Mouse (Mus musculus) ES-CJ7 (cell line): ENCODE measurements around the gene Agk.
A peak's percentile ranks its signal among the peaks of the same experiment; 100 is the strongest.

Source experiments
- DNase-seq: peaks from one replicate; pipeline ENCODE4 v3.0.0; 2011; ENCODE audit warnings: low read depth, low spot score

The Agk gene

GRCm38 (mm10) chr6:40324897-40325841, at the start of gene Agk:
Agk (plus strand) TSS chr6:40325172.
- DNase-seq: peak; percentile 90

GRCm38 (mm10) chr6:40300707-40301106, 24.3 kb upstream of the Agk start:
- no peak for DNase-seq

GRCm38 (mm10) chr6:40303379-40303778, 21.6 kb upstream of the Agk start:
- peak; percentile 61 for DNase-seq

GRCm38 (mm10) chr6:40304972-40305371, 20.0 kb upstream of the Agk start:
- DNase-seq: no peak

DNA sequence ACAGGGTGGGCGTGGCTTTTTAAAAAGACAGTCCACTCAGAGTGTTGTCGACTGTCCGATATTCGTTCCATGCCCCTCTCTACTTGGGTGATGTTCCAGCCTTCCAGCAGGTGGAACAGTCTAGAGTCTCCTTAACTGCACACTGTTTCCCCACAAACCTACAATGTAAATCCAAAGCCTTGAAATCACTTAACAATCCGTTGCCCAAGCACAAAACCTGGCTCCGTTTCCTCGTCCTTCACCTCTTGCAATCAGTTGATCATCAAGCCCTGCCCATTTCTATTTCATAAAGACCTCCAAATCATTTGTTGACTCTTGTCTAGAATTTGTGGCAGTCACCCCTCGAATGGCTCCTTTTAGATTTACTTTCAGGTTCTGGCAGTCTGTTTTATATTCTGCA, 1.4 kb downstream of the Agk start:
- no peak for DNase-seq

DNA sequence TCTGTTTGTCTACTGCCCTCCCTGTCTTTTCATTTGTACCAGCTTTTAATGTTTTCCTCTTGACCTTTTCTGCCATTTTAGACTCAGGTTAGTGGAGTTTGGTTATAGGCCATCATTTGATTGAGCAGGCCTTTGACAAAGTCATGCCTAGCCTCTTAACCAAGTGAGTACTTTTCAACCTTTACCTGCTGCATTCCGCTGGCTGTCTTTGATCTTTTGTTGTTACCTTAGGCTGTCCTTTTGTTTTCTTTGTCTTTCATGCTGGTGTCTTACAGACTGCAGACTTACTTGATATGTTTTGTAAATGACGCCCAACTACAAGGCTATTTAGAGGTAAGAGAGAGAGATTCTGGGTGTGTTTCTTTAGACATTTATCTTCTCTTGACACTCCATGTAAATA, 8.5 kb downstream of the Agk start:
- DNase-seq: peak; percentile 91

DNA sequence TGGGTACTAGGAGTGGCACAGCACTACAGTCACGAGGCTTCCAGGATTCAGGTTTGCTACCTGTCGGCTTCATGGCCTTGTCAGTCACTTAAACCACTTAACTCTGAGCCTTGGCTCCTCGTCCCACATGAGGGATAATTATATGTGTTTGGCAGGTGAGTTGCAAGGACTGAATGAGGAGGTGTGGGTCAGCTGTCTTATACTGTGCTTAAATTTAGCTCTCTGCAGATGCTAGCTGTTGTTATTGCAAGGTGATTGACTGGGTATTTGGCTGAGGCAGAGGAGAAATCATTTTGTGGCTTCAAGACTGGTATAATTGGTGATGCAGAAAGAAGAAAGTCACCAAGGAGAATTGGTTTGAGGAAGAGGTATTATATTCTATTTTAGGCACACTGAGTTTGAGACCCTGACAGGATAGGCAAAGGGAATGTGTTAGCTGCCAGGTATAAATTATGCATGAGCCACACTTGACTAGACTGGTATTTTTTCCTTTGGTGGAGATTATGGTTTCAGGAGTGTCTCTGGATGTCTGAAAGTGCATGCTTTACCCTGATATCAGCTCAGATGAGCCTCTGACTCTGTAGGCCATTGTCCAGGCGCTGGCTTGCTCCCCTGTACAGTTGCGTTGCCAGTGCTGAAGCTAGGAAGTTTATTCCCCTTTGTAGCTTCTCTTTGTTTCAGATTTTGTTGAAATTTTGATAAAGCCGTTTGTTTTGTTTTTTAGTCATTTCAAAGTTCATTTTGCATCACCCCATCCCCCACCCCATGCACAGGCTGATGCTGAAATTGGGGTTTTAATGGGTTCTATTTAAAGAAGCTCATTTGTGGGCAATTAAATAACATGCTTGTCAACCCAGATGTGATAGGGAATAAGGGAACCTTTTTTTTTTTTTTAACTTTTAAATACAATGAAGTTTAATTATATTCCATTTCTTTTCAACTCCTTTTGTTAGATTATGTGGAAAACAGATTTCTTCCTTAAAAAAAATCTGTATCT, 12.1 kb downstream of the Agk start:
- no peak for DNase-seq

DNA sequence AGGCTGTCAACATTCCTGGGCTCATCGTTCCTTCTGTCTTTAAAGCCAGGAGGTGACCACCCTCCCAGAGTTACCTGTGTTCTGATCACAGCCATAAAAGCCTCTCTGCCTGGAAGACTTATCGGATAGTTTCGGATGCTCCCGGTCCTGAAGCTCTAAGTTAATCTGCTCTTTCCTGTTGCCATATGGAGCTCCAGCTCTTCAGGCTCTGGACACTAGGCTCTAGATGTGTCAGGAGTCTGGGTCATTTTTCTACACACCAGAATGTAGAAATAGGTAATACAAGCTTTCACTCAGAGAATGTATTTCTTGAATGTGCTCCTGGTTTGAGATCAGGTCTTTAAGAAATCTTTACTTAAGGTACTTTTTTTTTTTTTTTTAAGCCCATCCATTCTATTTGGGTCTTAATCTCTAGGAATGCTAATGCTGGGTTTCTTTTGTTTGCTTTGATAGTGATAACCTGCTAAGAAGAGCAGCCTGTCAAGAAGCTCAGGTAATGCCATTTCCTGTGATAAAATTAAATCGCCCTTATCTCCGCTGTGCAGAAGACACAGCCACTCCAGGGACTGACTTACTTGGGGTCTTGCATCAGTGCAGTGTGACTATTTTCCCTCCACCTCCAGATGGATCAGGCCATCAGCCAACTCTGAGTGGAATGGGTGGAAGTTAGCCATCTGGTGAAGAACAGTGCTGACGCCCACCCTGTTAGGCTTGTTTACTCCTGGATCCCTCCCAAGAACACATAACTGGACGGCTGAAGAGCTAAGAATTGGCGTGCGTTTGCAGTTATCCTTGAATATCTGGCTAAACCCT, 22.2 kb downstream of the Agk start:
- DNase-seq: no peak

- no peak for DNase-seq
Measured at GRCm38 (mm10) chr6:40347772-40348111, 22.8 kb downstream of the Agk start.

DNA sequence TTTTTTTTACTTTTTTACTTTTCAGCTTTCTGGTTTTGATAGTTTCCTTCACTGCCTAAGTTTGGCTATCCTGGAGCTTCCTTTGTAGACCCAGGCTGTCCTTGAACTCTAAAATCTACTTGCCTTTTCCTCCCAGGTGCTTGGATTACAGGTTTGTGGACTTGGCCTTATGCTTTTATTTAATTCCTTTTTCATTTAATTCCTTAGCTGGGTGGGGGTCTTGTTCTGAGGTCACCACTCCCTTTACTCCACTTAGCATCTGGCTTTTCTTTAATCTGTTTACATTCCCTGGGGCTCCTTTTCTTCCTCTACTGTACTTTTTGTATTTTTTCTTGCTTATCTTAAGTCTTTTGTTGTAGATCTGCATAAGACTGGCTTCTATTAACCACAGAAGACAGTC, 25.1 kb downstream of the Agk start:
- DNase-seq: peak; percentile 73

- DNase-seq: peak; percentile 68
Measured at GRCm38 (mm10) chr6:40350856-40351255, 25.9 kb downstream of the Agk start.

DNA sequence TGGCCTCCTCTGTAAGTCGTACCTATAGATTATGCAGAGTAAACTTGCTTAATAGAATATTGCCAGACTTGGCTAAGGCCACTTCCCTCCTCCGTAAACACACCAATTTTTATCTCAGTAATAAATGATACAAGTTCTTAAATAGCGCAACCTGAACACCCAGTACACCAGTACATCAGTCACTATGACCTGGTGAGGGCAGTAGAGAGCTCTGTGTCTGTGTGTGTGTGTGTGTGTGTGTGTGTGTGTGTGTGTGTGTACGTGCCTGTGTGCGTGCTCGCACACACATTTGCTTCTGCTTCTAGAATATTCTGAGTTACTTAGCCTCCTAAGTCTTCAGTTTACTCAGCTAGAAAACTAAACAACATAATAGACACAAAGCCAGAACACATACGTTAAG, 28.4 kb downstream of the Agk start:
- DNase-seq: peak; percentile 49

- no peak for DNase-seq
Measured at GRCm38 (mm10) chr6:40371031-40371430, 46.1 kb downstream of the Agk start.

- DNase-seq: no peak
Measured at GRCm38 (mm10) chr6:40380181-40380580, 55.2 kb downstream of the Agk start.

DNA sequence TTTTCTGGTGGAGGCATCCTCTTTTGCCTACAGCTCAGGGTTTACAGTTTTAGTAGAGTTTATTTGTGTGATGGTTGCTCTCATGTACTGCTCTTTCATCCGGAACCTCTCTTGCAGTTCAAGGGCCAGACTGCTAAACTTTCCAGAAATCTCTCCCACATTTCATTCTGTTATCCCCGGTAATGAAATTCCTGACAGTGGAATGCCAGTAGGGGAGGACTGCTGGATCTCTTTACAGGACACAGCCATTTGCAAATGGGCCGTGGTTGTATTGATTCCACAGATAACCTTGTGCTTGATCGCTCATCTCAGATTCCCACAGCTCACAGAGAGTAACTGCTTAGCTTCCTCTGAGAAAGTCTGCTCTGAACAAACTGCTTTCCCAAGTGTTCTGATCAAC, 56.9 kb downstream of the Agk start:
- no peak for DNase-seq

GRCm38 (mm10) chr6:40385682-40386081, 60.7 kb downstream of the Agk start:
- DNase-seq: no peak

- no peak for DNase-seq
Measured at GRCm38 (mm10) chr6:40388660-40389059, 63.7 kb downstream of the Agk start.

DNA sequence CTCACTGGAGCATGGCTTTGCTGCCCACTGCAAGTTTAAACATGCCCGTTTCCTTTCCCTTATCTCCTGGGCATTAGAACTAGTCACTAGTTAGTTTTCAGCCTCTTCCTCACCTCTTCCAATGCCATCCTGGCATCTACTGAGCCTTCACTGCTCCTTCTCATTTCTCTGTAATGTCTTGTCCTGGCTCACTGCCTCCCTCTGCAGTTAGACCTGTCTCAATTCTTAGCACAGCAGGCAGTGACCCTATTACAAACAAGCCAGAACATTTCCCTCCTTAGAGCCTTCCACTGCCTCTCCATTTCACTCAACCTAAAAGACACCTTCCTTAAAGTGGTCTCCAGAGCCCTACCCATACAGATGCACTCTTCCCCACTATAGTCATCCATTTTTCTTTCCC, 66.0 kb downstream of the Agk start:
- no peak for DNase-seq

GRCm38 (mm10) chr6:40393213-40393612, 68.2 kb downstream of the Agk start:
- peak; percentile 64 for DNase-seq

- no peak for DNase-seq
Measured at GRCm38 (mm10) chr6:40402031-40402430, 77.1 kb downstream of the Agk start.

DNA sequence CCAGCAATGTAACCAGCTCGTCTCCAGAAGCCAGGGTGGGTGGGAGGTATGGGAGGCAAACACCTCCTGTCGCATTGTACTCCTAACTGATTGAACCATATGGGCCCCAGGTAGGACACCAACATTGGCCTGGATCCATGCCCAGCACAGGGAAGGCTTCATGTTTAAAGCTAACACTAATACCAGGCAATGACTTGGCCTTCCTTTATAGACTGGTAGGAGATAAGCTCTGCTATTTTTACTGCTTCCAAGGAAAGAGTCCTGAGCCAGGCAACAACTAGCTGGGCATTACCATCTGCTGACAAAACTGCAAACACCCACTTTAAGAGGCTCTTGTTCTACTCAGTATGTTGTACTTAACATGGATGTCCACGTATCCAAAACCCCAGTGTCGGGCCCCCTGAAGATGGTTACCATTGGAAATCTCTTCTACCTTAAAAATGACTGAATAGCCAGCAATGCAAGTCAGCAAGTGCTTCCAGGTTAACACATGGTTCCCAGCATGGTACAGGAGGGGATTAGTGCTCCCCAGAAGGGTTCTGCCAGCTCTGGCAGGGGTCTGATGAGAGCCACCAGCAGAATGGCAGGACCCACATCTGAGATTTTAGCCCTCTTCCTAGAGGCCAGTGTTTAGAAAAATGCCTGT, 78.8 kb downstream of the Agk start:
- DNase-seq: no peak
